Mouse (Mus musculus) embryonic facial prominence, embryonic 14.5 days (tissue): Measurements from ENCODE around the gene Psmd3. TPM values are rescaled to one million over a fixed set of nuclear protein-coding genes. Genes with fewer than 3 reads are reported as not detected.
"Not testable (repeated sequence)": the region's sequence is repeated elsewhere in the genome, so short reads cannot be mapped to it uniquely, and the experiment has no call there.

ENCODE experiments used
- ATAC-seq: fragments of 200-750 bp; cut with Nextera tagmentation; 2 replicates; pipeline ENCODE4 v1.8.0; 2017; ENCODE audit warnings: low read depth, moderate number of reproducible peaks, moderate TSS enrichment
- DNase-seq: peaks from one replicate; pipeline ENCODE4 v3.0.0-alpha.2; 2015; ENCODE audit warnings: low spot score
- H3K27ac ChIP-seq: fragments of 300-500 bp; sonication (generic); replicated peaks from 2 replicates; pipeline ENCODE4 v1.5.1; 2014; ENCODE audit warnings: low read depth, mild to moderate bottlenecking, low read length, moderate library complexity
- H3K27me3 ChIP-seq: fragments of 300-500 bp; sonication (generic); replicated peaks from 2 replicates; pipeline ENCODE4 v1.6.1; 2014; ENCODE audit warnings: low read length; ENCODE audit not compliant: control insufficient read depth, insufficient read depth
- H3K36me3 ChIP-seq: fragments of 300-500 bp; sonication (generic); 2 replicates; pipeline ENCODE4 v1.6.1; 2014; ENCODE audit warnings: low read length, mixed read lengths; ENCODE audit not compliant: control insufficient read depth, insufficient read depth
- H3K4me1 ChIP-seq: fragments of 300-500 bp; sonication (generic); 2 replicates; pipeline ENCODE4 v1.6.1; 2014; ENCODE audit warnings: antibody characterized with exemption, low read length; ENCODE audit not compliant: control insufficient read depth, insufficient read depth
- H3K4me2 ChIP-seq: fragments of 300-500 bp; sonication (generic); 2 replicates; pipeline ENCODE4 v1.6.1; 2014; ENCODE audit warnings: low read depth, mild to moderate bottlenecking, low read length, moderate library complexity, mixed read lengths
- H3K4me3 ChIP-seq: fragments of 300-500 bp; sonication (generic); 2 replicates; pipeline ENCODE4 v1.5.1; 2014; ENCODE audit warnings: low read depth, mild to moderate bottlenecking, low read length
- H3K9ac ChIP-seq: fragments of 300-500 bp; sonication (generic); 2 replicates; pipeline ENCODE4 v1.6.1; 2014; ENCODE audit warnings: low read depth, mild to moderate bottlenecking, low read length, moderate library complexity, mixed read lengths
- H3K9me3 ChIP-seq: fragments of 300-500 bp; sonication (generic); 2 replicates; pipeline ENCODE4 v1.6.1; 2016; ENCODE audit warnings: low read length; ENCODE audit not compliant: control insufficient read depth
- WGBS: fragments of 180-500 bp; shearing (Covaris S2); extraction: QIAGEN DNeasy Blood & Tissue Kit; methylation state at CpG from one replicate; pipeline ENCODE4 v1.1.7; 2014; 5-methylcytosine and 5-hydroxymethylcytosine counted together
- polyA plus RNA-seq: library from polyadenylated mRNA; unstranded; fragments of >200 nt; fragmentation: Nextera tagmentation; extraction: Ambion mirVana; gene quantifications from 2 replicates; pipeline ENCODE4 v1.2.1, GENCODE M21; 2014

The Psmd3 gene
- polyA plus RNA-seq, 1 experiment from 2014 or later, result 136 TPM

GRCm38 (mm10) chr11:98680595-98680994 is 1.8 kb upstream of the Psmd3 start:
- not testable (repeated sequence) for H3K9ac ChIP-seq, H3K36me3 ChIP-seq, H3K27me3 ChIP-seq, H3K27ac ChIP-seq, DNase-seq, H3K4me2 ChIP-seq, ATAC-seq, H3K9me3 ChIP-seq, H3K4me1 ChIP-seq, H3K4me3 ChIP-seq
- 85% methylated on average over 4 of the region's 4 CpGs for WGBS

GRCm38 (mm10) chr11:98681186-98681585 is 1.2 kb upstream of the Psmd3 start:
- ATAC-seq (no peak), DNase-seq (no peak)
- Histone ChIP-seq H3K36me3 (peaks cover 13% of the 10 kb centered on the region), H3K4me2 (no peak overlapping the region), H3K4me3 (no peak overlapping the region), H3K27me3 (no peaks in the 10 kb centered on the region), H3K9ac (no peak overlapping the region), H3K4me1 (peaks cover 6% of the 10 kb centered on the region), H3K9me3 (no peaks in the 10 kb centered on the region), H3K27ac (no peak overlapping the region)
- 77% methylated on average over 4 of the region's 4 CpGs for WGBS

- Histone ChIP-seq H3K9me3 (no peaks in the 10 kb centered on the region), H3K27ac (peak overlapping the region; percentile 70), H3K36me3 (peaks cover 29% of the 10 kb centered on the region), H3K4me1 (peaks cover 6% of the 10 kb centered on the region), H3K27me3 (no peaks in the 10 kb centered on the region), H3K4me2 (peak overlapping the region; percentile 87), H3K4me3 (peak overlapping the region; percentile 99), H3K9ac (peak overlapping the region; percentile 100)
- WGBS, result under 1% methylated on average over 11 of the region's 23 CpGs
- DNase-seq, result no peak
- peak; percentile 5; the same call in 1 of the 2 replicates for ATAC-seq
Observed at GRCm38 (mm10) chr11:98682811-98683210, 457 bp downstream of the Psmd3 start.

- Histone ChIP-seq H3K9me3 (no peaks in the 10 kb centered on the region), H3K27me3 (no peaks in the 10 kb centered on the region), H3K9ac (no peak overlapping the region), H3K27ac (no peak overlapping the region), H3K36me3 (peaks cover 50% of the 10 kb centered on the region), H3K4me1 (peaks cover 6% of the 10 kb centered on the region), H3K4me2 (no peak overlapping the region), H3K4me3 (no peak overlapping the region)
- 91% methylated on average over 9 of the region's 9 CpGs for WGBS
- DNase-seq (no peak), ATAC-seq (no peak)
Observed at GRCm38 (mm10) chr11:98685642-98686041, 3.3 kb downstream of the Psmd3 start.

- Histone ChIP-seq H3K36me3 (peaks cover 63% of the 10 kb centered on the region), H3K4me2 (no peak overlapping the region), H3K4me1 (peaks cover 6% of the 10 kb centered on the region), H3K27ac (no peak overlapping the region), H3K9ac (no peak overlapping the region), H3K4me3 (no peak overlapping the region), H3K27me3 (no peaks in the 10 kb centered on the region), H3K9me3 (no peaks in the 10 kb centered on the region)
- no peak for ATAC-seq
- DNase-seq, result no peak
- WGBS, result 90% methylated on average over 4 of the region's 4 CpGs
Observed at GRCm38 (mm10) chr11:98686976-98687375, 4.6 kb downstream of the Psmd3 start.

GRCm38 (mm10) chr11:98688009-98688408 is 5.7 kb downstream of the Psmd3 start:
- no peak for DNase-seq
- ATAC-seq, result no peak
- Histone ChIP-seq H3K27ac (no peak overlapping the region), H3K36me3 (peaks cover 73% of the 10 kb centered on the region), H3K9me3 (no peaks in the 10 kb centered on the region), H3K9ac (no peak overlapping the region), H3K4me2 (no peak overlapping the region), H3K4me3 (no peak overlapping the region), H3K27me3 (no peaks in the 10 kb centered on the region), H3K4me1 (peaks cover 6% of the 10 kb centered on the region)
- 83% methylated on average over 8 of the region's 8 CpGs for WGBS

- WGBS, result 79% methylated on average over 13 of the region's 13 CpGs
- Histone ChIP-seq H3K4me3 (no peak overlapping the region), H3K4me1 (no peaks in the 10 kb centered on the region), H3K4me2 (no peak overlapping the region), H3K9ac (no peak overlapping the region), H3K27ac (no peak overlapping the region), H3K36me3 (peaks cover 74% of the 10 kb centered on the region), H3K27me3 (no peaks in the 10 kb centered on the region), H3K9me3 (no peaks in the 10 kb centered on the region)
- ATAC-seq, result no peak
- DNase-seq, result no peak
Observed at GRCm38 (mm10) chr11:98693201-98693600, 10.8 kb downstream of the Psmd3 start.

GRCm38 (mm10) chr11:98693746-98694145 is 11.4 kb downstream of the Psmd3 start:
- WGBS, result 94% methylated on average over 8 of the region's 9 CpGs
- Histone ChIP-seq H3K4me2 (no peak overlapping the region), H3K9me3 (no peaks in the 10 kb centered on the region), H3K4me3 (no peak overlapping the region), H3K9ac (no peak overlapping the region), H3K27me3 (no peaks in the 10 kb centered on the region), H3K36me3 (peaks cover 70% of the 10 kb centered on the region), H3K27ac (no peak overlapping the region), H3K4me1 (no peaks in the 10 kb centered on the region)
- ATAC-seq (no peak), DNase-seq (no peak)

- Histone ChIP-seq H3K4me1 (no peaks in the 10 kb centered on the region), H3K27me3 (no peaks in the 10 kb centered on the region), H3K27ac (no peak overlapping the region), H3K36me3 (peaks cover 70% of the 10 kb centered on the region), H3K9ac (no peak overlapping the region), H3K9me3 (no peaks in the 10 kb centered on the region), H3K4me3 (no peak overlapping the region), H3K4me2 (no peak overlapping the region)
- 88% methylated on average over 9 of the region's 9 CpGs for WGBS
- no peak for DNase-seq
- no peak for ATAC-seq
Observed at GRCm38 (mm10) chr11:98694301-98694700, 11.9 kb downstream of the Psmd3 start.
